Mouse (Mus musculus): ENCODE data around the gene Gprin1. TPM values are rescaled to one million over a fixed set of nuclear protein-coding genes. Genes with fewer than 3 reads are reported as not detected.

The Gprin1 gene
- polyA plus RNA-seq, 1 experiment, result 41.4 TPM

- WGBS, result 56% methylated on average over 6 of the region's 6 CpGs
- H3K4me3 ChIP-seq (replicated peaks; ENCODE audit: insufficient read depth, low read depth, low read length), result no peak overlapping the region
- H3K27ac ChIP-seq (ENCODE audit: insufficient read depth, low read length), result no peak overlapping the region
- no peak for DNase-seq
- no peaks in the 10 kb centered on the region for H3K4me1 ChIP-seq (ENCODE audit: control insufficient read depth, insufficient read depth, low read length)
- TF ChIP-seq POLR2A (IDR thresholded peaks at IDR 0.05; ENCODE audit: borderline replicate concordance, insufficient read depth, low read length), result no peak
- TF ChIP-seq CTCF (IDR thresholded peaks at IDR 0.05; ENCODE audit: borderline replicate concordance, insufficient read depth, low read depth, low read length), result no peak
- no peaks in the 10 kb centered on the region for H3K27me3 ChIP-seq (ENCODE audit: control insufficient read depth, insufficient read depth, low read length)
Observed at GRCm38 (mm10) chr13:54704890-54705289, 44.8 kb downstream of the Gprin1 start.

DNA sequence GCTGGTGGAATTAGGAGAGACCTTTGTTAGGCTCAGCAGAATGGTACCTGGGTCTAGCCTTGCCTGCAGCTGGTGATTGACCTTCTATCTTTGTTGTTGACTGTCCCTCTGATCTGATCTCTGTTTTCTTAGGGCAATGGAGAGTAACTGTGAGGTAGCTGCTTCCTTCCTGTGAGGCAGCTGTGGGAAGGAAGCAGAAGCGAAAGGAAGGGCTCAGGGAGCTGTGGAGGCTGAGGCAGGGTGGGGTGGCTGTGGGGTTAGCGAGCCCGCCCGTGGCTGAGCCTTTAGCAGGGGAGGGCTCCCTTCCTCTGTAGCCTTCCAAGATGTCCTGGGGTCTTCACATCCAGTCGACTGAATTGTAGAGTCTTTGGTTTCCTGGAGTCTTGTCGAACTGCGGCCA is 47.2 kb downstream of the Gprin1 start:
- Histone ChIP-seq H3K27ac (ENCODE audit: insufficient read depth, low read length) (no peak overlapping the region), H3K4me1 (ENCODE audit: control insufficient read depth, insufficient read depth, low read length) (no peaks in the 10 kb centered on the region), H3K4me3 (replicated peaks; ENCODE audit: insufficient read depth, low read depth, low read length) (no peak overlapping the region), H3K27me3 (ENCODE audit: control insufficient read depth, insufficient read depth, low read length) (no peaks in the 10 kb centered on the region)
- DNase-seq, result no peak
- TF ChIP-seq CTCF (IDR thresholded peaks at IDR 0.05; ENCODE audit: borderline replicate concordance, insufficient read depth, low read depth, low read length) (no peak), POLR2A (IDR thresholded peaks at IDR 0.05; ENCODE audit: borderline replicate concordance, insufficient read depth, low read length) (no peak)
- WGBS, result 49% methylated on average over 7 of the region's 7 CpGs

- H3K27me3 ChIP-seq (ENCODE audit: control insufficient read depth, insufficient read depth, low read length), result no peaks in the 10 kb centered on the region
- no peak within 1 kb of the TSS for H3K4me3 ChIP-seq (replicated peaks; ENCODE audit: insufficient read depth, low read depth, low read length)
- WGBS, result 30% methylated on average over 5 of the region's 5 CpGs
- no peak for TF ChIP-seq CTCF (IDR thresholded peaks at IDR 0.05; ENCODE audit: borderline replicate concordance, insufficient read depth, low read depth, low read length)
- no peak for TF ChIP-seq POLR2A (IDR thresholded peaks at IDR 0.05; ENCODE audit: borderline replicate concordance, insufficient read depth, low read length)
- no peak within 1 kb of the TSS for H3K27ac ChIP-seq (ENCODE audit: insufficient read depth, low read length)
- DNase-seq, result no peak
- no peaks in the 10 kb centered on the region for H3K4me1 ChIP-seq (ENCODE audit: control insufficient read depth, insufficient read depth, low read length)
Observed at GRCm38 (mm10) chr13:54701243-54701642, 48.4 kb downstream of the Gprin1 start, which contains the start of gene Cdhr2. TSS of gene Cdhr2 (plus strand) at chr13:54701461.

DNA sequence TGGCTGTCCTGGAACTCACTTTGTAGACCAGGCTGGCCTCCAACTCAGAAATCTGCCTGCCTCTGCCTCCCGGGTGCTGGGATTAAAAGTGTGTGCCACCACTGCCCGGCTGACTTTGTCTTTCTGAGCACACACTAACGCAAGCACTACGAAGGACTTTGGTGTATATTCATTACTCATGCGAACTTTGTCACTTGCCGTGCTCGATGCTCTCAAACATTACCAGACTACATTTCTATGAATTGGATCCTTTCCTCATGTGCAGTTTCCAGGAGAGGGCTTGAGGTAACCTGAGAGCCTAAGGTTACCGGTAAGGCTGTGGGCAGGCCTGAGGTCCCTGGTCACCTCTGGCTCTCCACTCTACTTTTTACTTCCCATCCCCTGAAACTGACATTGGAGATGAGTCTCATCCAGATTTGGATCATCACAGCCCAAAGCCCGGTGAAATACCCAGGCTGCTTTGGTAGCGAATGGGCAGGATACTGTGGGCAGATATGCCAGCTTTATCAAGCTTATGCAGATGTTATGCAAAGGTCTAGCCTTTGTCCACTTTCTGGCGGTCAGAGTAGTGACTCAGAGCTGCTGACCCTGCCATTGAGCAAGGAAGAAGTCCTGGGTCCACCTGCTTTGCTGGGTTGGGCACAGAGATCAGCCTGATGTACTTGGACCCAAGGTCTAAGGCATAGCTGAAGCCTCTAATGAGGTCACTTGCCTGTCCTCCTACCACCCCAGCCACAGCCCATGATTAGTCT is 54.0 kb downstream of the Gprin1 start:
- WGBS, result 90% methylated on average over 11 of the region's 11 CpGs
- Histone ChIP-seq H3K27me3 (ENCODE audit: control insufficient read depth, insufficient read depth, low read length) (no peaks in the 10 kb centered on the region), H3K4me1 (ENCODE audit: control insufficient read depth, insufficient read depth, low read length) (peaks cover 11% of the 10 kb centered on the region), H3K27ac (ENCODE audit: insufficient read depth, low read length) (no peak overlapping the region), H3K4me3 (replicated peaks; ENCODE audit: insufficient read depth, low read depth, low read length) (no peak overlapping the region)
- TF ChIP-seq POLR2A (IDR thresholded peaks at IDR 0.05; ENCODE audit: borderline replicate concordance, insufficient read depth, low read length) (no peak), CTCF (IDR thresholded peaks at IDR 0.05; ENCODE audit: borderline replicate concordance, insufficient read depth, low read depth, low read length) (no peak)
- peak in 1 of 2 experiments; percentile 15 for DNase-seq

DNA sequence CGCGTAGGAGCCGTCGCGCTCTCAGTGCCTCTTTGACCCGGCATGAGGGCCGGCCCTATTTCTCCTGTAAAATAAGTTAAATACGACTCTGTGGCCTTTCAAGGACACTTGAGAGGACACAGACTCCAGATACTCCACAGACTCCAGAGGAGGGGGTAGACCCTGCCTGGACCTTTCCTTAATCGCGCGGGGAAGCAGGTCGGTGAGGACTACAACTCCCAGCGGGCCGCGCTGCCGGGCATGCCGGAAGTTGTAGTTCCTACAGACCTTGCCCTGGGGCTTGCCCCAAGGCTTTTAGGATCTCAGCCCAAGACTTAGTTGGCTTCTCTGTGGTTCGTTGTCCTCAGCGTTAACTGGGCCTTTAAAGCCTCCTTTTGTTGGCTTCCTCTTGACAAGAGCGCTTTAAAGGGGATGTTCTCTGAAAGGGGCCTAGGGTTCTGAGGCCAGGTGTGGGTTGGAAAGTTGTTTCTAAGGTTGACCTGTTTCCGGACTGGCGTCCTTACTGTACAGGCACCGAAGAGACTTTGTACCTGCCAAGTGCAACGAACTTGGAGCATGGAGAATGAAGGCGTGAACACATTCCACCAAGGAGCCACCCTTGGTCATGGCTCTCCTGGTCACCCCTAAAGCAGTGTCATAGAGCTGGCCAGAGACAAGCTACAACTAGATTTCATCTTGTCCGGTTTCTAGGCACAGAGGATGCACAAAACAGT is 55.2 kb downstream of the Gprin1 start:
- TF ChIP-seq POLR2A (IDR thresholded peaks at IDR 0.05; ENCODE audit: borderline replicate concordance, insufficient read depth, low read length), result peak; percentile 58; the same call in 1 of the 2 replicates
- no peak for TF ChIP-seq CTCF (IDR thresholded peaks at IDR 0.05; ENCODE audit: borderline replicate concordance, insufficient read depth, low read depth, low read length)
- WGBS, result 15% methylated on average over 26 of the region's 26 CpGs
- Histone ChIP-seq H3K4me3 (replicated peaks; ENCODE audit: insufficient read depth, low read depth, low read length) (peak overlapping the region; percentile 83), H3K27ac (ENCODE audit: insufficient read depth, low read length) (peak overlapping the region; percentile 97), H3K4me1 (ENCODE audit: control insufficient read depth, insufficient read depth, low read length) (peaks cover 11% of the 10 kb centered on the region), H3K27me3 (ENCODE audit: control insufficient read depth, insufficient read depth, low read length) (no peaks in the 10 kb centered on the region)
- DNase-seq, result no peak

GRCm38 (mm10) chr13:54693558-54694347 is 55.9 kb downstream of the Gprin1 start, which contains the start of gene Rnf44:
TSS of gene Rnf44 (minus strand) at chr13:54693907.
- no peaks in the 10 kb centered on the region for H3K27me3 ChIP-seq (ENCODE audit: control insufficient read depth, insufficient read depth, low read length)
- TF ChIP-seq POLR2A (IDR thresholded peaks at IDR 0.05; ENCODE audit: borderline replicate concordance, insufficient read depth, low read length) (peak; percentile 56; the same call in 1 of the 2 replicates), CTCF (IDR thresholded peaks at IDR 0.05; ENCODE audit: borderline replicate concordance, insufficient read depth, low read depth, low read length) (no peak)
- peaks cover 11% of the 10 kb centered on the region for H3K4me1 ChIP-seq (ENCODE audit: control insufficient read depth, insufficient read depth, low read length)
- WGBS, result under 1% methylated on average over 92 of the region's 92 CpGs
- H3K4me3 ChIP-seq (replicated peaks; ENCODE audit: insufficient read depth, low read depth, low read length), result peak within 1 kb of the TSS; percentile 83
- H3K27ac ChIP-seq (ENCODE audit: insufficient read depth, low read length), result peak within 1 kb of the TSS; percentile 97
- peak; percentile 99 for DNase-seq
